Mouse (Mus musculus): Measurements from ENCODE around the gene Padi1. TPM values are rescaled to one million over a fixed set of nuclear protein-coding genes. Genes with fewer than 3 reads are reported as not detected.
A peak's percentile ranks its signal among the peaks of the same experiment; 100 is the strongest.

The Padi1 gene
- polyA plus RNA-seq, 1 experiment from 2014 or later: not detected

GRCm38 (mm10) chr4:140835682-140836081 lies 9.9 kb downstream of the Padi1 start:
- Histone ChIP-seq H3K27ac (ENCODE audit: low read length) (no peak overlapping the region), H3K4me3 (replicated peaks; ENCODE audit: low read length) (no peak overlapping the region), H3K27me3 (replicated peaks; ENCODE audit: control insufficient read depth, insufficient read depth, low read length) (no peaks in the 10 kb centered on the region), H3K36me3 (ENCODE audit: control insufficient read depth, insufficient read depth) (no peaks in the 10 kb centered on the region), H3K4me1 (replicated peaks; ENCODE audit: control insufficient read depth, insufficient read depth, low read length) (0 out of 2 replicates have a peak, but pooled peaks cover 6% of the 10 kb centered on the region), H3K9me3 (ENCODE audit: control insufficient read depth, low read length) (no peaks in the 10 kb centered on the region), H3K4me2 (ENCODE audit: low read length) (no peak overlapping the region), H3K9ac (replicated peaks; ENCODE audit: low read depth, low read length) (no peak overlapping the region)
- ATAC-seq: peak; percentile 81
- 0% methylated on average over 10 of the region's 10 CpGs for WGBS

GRCm38 (mm10) chr4:140834327-140834934 lies 11.1 kb downstream of the Padi1 start:
- no peak overlapping the region for H3K9ac ChIP-seq (replicated peaks; ENCODE audit: low read depth, low read length)
- no peak overlapping the region for H3K4me3 ChIP-seq (replicated peaks; ENCODE audit: low read length)
- WGBS: 78% methylated on average over 6 of the region's 6 CpGs
- H3K36me3 ChIP-seq (ENCODE audit: control insufficient read depth, insufficient read depth): no peaks in the 10 kb centered on the region
- H3K27me3 ChIP-seq (replicated peaks; ENCODE audit: control insufficient read depth, insufficient read depth, low read length): no peaks in the 10 kb centered on the region
- no peak for ATAC-seq
- 0 out of 2 replicates have a peak, but pooled peaks cover 6% of the 10 kb centered on the region for H3K4me1 ChIP-seq (replicated peaks; ENCODE audit: control insufficient read depth, insufficient read depth, low read length)
- H3K9me3 ChIP-seq (ENCODE audit: control insufficient read depth, low read length): no peaks in the 10 kb centered on the region
- H3K4me2 ChIP-seq (ENCODE audit: low read length): no peak overlapping the region
- no peak overlapping the region for H3K27ac ChIP-seq (ENCODE audit: low read length)

GRCm38 (mm10) chr4:140832821-140833220 lies 12.8 kb downstream of the Padi1 start:
- Histone ChIP-seq H3K4me2 (ENCODE audit: low read length) (no peak overlapping the region), H3K9ac (replicated peaks; ENCODE audit: low read depth, low read length) (no peak overlapping the region), H3K4me3 (replicated peaks; ENCODE audit: low read length) (no peak overlapping the region), H3K4me1 (replicated peaks; ENCODE audit: control insufficient read depth, insufficient read depth, low read length) (0 out of 2 replicates have a peak, but pooled peaks cover 6% of the 10 kb centered on the region), H3K36me3 (ENCODE audit: control insufficient read depth, insufficient read depth) (no peaks in the 10 kb centered on the region), H3K27me3 (replicated peaks; ENCODE audit: control insufficient read depth, insufficient read depth, low read length) (no peaks in the 10 kb centered on the region), H3K27ac (ENCODE audit: low read length) (no peak overlapping the region), H3K9me3 (ENCODE audit: control insufficient read depth, low read length) (no peaks in the 10 kb centered on the region)
- ATAC-seq: no peak
- 52% methylated on average over 8 of the region's 8 CpGs for WGBS

GRCm38 (mm10) chr4:140831808-140832207 lies 13.8 kb downstream of the Padi1 start:
- 92% methylated on average over 4 of the region's 4 CpGs for WGBS
- Histone ChIP-seq H3K27ac (ENCODE audit: low read length) (no peak overlapping the region), H3K9ac (replicated peaks; ENCODE audit: low read depth, low read length) (no peak overlapping the region), H3K9me3 (ENCODE audit: control insufficient read depth, low read length) (no peaks in the 10 kb centered on the region), H3K4me2 (ENCODE audit: low read length) (no peak overlapping the region), H3K4me3 (replicated peaks; ENCODE audit: low read length) (no peak overlapping the region), H3K27me3 (replicated peaks; ENCODE audit: control insufficient read depth, insufficient read depth, low read length) (no peaks in the 10 kb centered on the region), H3K36me3 (ENCODE audit: control insufficient read depth, insufficient read depth) (no peaks in the 10 kb centered on the region), H3K4me1 (replicated peaks; ENCODE audit: control insufficient read depth, insufficient read depth, low read length) (0 out of 2 replicates have a peak, but pooled peaks cover 6% of the 10 kb centered on the region)
- no peak for ATAC-seq

- no peak for ATAC-seq
Observed at GRCm38 (mm10) chr4:140827237-140827636, 18.3 kb downstream of the Padi1 start.

GRCm38 (mm10) chr4:140825942-140826341 lies 19.6 kb downstream of the Padi1 start:
- no peaks in the 10 kb centered on the region for H3K36me3 ChIP-seq (ENCODE audit: control insufficient read depth, insufficient read depth)
- 62% methylated on average over 11 of the region's 11 CpGs for WGBS
- H3K9ac ChIP-seq (replicated peaks; ENCODE audit: low read depth, low read length): no peak overlapping the region
- no peaks in the 10 kb centered on the region for H3K4me1 ChIP-seq (replicated peaks; ENCODE audit: control insufficient read depth, insufficient read depth, low read length)
- H3K4me2 ChIP-seq (ENCODE audit: low read length): no peak overlapping the region
- no peak overlapping the region for H3K4me3 ChIP-seq (replicated peaks; ENCODE audit: low read length)
- H3K9me3 ChIP-seq (ENCODE audit: control insufficient read depth, low read length): no peaks in the 10 kb centered on the region
- no peak for ATAC-seq
- H3K27ac ChIP-seq (ENCODE audit: low read length): no peak overlapping the region
- no peaks in the 10 kb centered on the region for H3K27me3 ChIP-seq (replicated peaks; ENCODE audit: control insufficient read depth, insufficient read depth, low read length)

More at GRCm38 (mm10) chr4:140827237-140827636, 18.3 kb downstream of the Padi1 start:
- H3K27me3 ChIP-seq (replicated peaks; ENCODE audit: control insufficient read depth, insufficient read depth, low read length): no peaks in the 10 kb centered on the region
- no peak overlapping the region for H3K27ac ChIP-seq (ENCODE audit: low read length)
- no peak overlapping the region for H3K9ac ChIP-seq (replicated peaks; ENCODE audit: low read depth, low read length)
- no peaks in the 10 kb centered on the region for H3K4me1 ChIP-seq (replicated peaks; ENCODE audit: control insufficient read depth, insufficient read depth, low read length)
- 65% methylated on average over 3 of the region's 3 CpGs for WGBS
- no peaks in the 10 kb centered on the region for H3K36me3 ChIP-seq (ENCODE audit: control insufficient read depth, insufficient read depth)
- no peak overlapping the region for H3K4me2 ChIP-seq (ENCODE audit: low read length)
- H3K9me3 ChIP-seq (ENCODE audit: control insufficient read depth, low read length): no peaks in the 10 kb centered on the region
- no peak overlapping the region for H3K4me3 ChIP-seq (replicated peaks; ENCODE audit: low read length)

- no peak overlapping the region for H3K4me2 ChIP-seq (ENCODE audit: low read length)
- no peak overlapping the region for H3K4me3 ChIP-seq (replicated peaks; ENCODE audit: low read length)
- H3K36me3 ChIP-seq (ENCODE audit: control insufficient read depth, insufficient read depth): no peaks in the 10 kb centered on the region
- no peaks in the 10 kb centered on the region for H3K27me3 ChIP-seq (replicated peaks; ENCODE audit: control insufficient read depth, insufficient read depth, low read length)
- ATAC-seq: no peak
- WGBS: 63% methylated on average over 5 of the region's 5 CpGs
- no peak overlapping the region for H3K27ac ChIP-seq (ENCODE audit: low read length)
- H3K9ac ChIP-seq (replicated peaks; ENCODE audit: low read depth, low read length): no peak overlapping the region
- no peaks in the 10 kb centered on the region for H3K4me1 ChIP-seq (replicated peaks; ENCODE audit: control insufficient read depth, insufficient read depth, low read length)
- H3K9me3 ChIP-seq (ENCODE audit: control insufficient read depth, low read length): no peaks in the 10 kb centered on the region
Observed at GRCm38 (mm10) chr4:140821988-140822387, 23.6 kb downstream of the Padi1 start.

- H3K4me2 ChIP-seq (ENCODE audit: low read length): no peak overlapping the region
- H3K9ac ChIP-seq (replicated peaks; ENCODE audit: low read depth, low read length): no peak overlapping the region
- H3K4me1 ChIP-seq (replicated peaks; ENCODE audit: control insufficient read depth, insufficient read depth, low read length): peaks cover 6% of the 10 kb centered on the region; the same call in 1 of the 2 replicates
- H3K36me3 ChIP-seq (ENCODE audit: control insufficient read depth, insufficient read depth): no peaks in the 10 kb centered on the region
- H3K9me3 ChIP-seq (ENCODE audit: control insufficient read depth, low read length): no peaks in the 10 kb centered on the region
- ATAC-seq: no peak
- WGBS: 91% methylated on average over 8 of the region's 8 CpGs
- no peak overlapping the region for H3K27ac ChIP-seq (ENCODE audit: low read length)
- no peak overlapping the region for H3K4me3 ChIP-seq (replicated peaks; ENCODE audit: low read length)
- H3K27me3 ChIP-seq (replicated peaks; ENCODE audit: control insufficient read depth, insufficient read depth, low read length): 0 out of 2 replicates have a peak, but pooled peaks cover 3% of the 10 kb centered on the region
Observed at GRCm38 (mm10) chr4:140817413-140817812, 28.2 kb downstream of the Padi1 start.

- 63% methylated on average over 10 of the region's 10 CpGs for WGBS
- no peak overlapping the region for H3K27ac ChIP-seq (ENCODE audit: low read length)
- ATAC-seq: no peak
Observed at GRCm38 (mm10) chr4:140815996-140816917, 29.3 kb downstream of the Padi1 start.

More at GRCm38 (mm10) chr4:140815996-140816917, 29.3 kb downstream of the Padi1 start:
- H3K4me2 ChIP-seq (ENCODE audit: low read length): no peak overlapping the region
- 0 out of 2 replicates have a peak, but pooled peaks cover 3% of the 10 kb centered on the region for H3K27me3 ChIP-seq (replicated peaks; ENCODE audit: control insufficient read depth, insufficient read depth, low read length)
- H3K9me3 ChIP-seq (ENCODE audit: control insufficient read depth, low read length): no peaks in the 10 kb centered on the region
- no peak overlapping the region for H3K4me3 ChIP-seq (replicated peaks; ENCODE audit: low read length)
- no peak overlapping the region for H3K9ac ChIP-seq (replicated peaks; ENCODE audit: low read depth, low read length)
- peaks cover 6% of the 10 kb centered on the region; the same call in 1 of the 2 replicates for H3K4me1 ChIP-seq (replicated peaks; ENCODE audit: control insufficient read depth, insufficient read depth, low read length)
- H3K36me3 ChIP-seq (ENCODE audit: control insufficient read depth, insufficient read depth): no peaks in the 10 kb centered on the region

Measured in forebrain, embryonic 16.5 days (tissue).